Mouse (Mus musculus) layer of hippocampus, adult 8-10 months (tissue): Measurements from ENCODE around the gene Cdh16. TPM values are rescaled to one million over a fixed set of nuclear protein-coding genes. Genes with fewer than 3 reads are reported as not detected.
A peak's percentile ranks its signal among the peaks of the same experiment; 100 is the strongest.

Experiments
- DNase-seq, 2 experiments: peaks; one replicate each; pipeline ENCODE4 v3.0.0; 2022; ENCODE audit warnings: low spot score in 2 of 2
- total RNA-seq, 4 experiments: library from RNA; stranded (reverse); gene quantifications; 2 replicates each; pipeline ENCODE4 v1.2.4; 2022

Cdh16 gene
- total RNA-seq, 4 experiments from 2014 or later, result not detected

DNA sequence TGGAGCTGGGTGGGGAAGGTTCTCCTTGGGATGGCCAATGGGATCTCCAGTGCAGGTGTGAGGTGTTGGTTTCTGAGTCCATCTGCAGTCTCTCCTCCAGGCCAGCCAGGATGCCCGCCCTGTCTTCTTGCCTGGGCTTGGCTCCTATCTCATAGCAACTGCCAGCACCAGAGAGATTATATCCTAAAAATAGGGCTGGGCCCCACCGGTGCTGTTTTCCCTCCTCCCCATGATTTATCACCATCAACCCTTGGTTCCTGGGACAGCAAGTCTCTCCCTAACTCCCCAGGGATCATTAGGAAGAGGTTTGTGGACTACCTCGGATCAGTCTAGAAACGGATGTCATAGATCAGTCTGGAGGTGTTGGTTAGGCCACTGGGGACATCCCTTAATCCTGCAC is 11.1 kb downstream of the Cdh16 start:
- DNase-seq, result no peak

DNA sequence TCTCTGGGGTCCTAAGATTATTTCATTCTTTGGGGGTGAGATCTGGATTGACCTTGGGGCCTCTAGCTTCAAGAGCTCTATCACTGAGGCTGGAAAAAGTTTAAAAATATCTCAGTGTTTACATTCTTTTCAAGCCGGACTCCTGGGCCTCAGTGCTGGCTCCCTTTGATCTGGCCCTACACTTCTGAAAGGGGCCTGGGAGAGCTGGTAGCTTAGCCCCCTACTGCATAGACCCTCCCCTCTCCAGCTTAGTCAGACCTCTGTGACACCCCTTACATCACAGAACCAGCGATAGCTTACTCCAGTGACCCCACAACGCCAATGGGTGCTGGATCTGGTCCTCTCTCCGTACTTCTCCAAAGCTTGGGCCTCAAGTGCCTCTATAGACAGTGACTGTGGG is 12.6 kb downstream of the Cdh16 start:
- no peak for DNase-seq

DNA sequence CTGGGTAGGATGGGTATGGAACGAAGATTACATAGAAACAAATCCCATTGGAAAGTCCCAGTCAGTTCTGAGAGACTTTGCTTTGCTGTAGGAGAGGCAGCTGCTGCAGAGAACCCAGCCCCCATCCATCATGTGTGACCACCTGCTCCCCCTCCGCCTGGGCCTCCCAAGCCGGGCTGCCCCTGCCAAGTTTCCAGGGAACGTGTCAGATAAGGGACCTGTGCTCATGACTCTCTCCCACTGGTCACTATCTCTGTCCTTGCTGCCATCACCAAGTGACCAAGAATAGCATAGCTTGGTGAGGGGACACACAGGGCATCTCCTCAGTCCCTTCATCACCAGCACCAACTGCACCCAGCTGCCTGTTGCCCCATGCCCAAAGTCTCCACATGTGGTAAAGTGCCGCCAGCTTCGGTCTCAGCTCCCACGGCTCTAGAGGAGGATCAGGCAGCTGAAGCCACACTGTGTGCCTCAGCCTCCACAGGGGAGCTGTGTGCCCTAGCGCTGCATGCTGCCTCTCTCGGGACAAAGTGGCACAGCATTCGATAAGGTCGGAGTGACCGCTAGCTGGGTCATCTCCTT is 13.9 kb downstream of the Cdh16 start:
- DNase-seq, result no peak

DNA sequence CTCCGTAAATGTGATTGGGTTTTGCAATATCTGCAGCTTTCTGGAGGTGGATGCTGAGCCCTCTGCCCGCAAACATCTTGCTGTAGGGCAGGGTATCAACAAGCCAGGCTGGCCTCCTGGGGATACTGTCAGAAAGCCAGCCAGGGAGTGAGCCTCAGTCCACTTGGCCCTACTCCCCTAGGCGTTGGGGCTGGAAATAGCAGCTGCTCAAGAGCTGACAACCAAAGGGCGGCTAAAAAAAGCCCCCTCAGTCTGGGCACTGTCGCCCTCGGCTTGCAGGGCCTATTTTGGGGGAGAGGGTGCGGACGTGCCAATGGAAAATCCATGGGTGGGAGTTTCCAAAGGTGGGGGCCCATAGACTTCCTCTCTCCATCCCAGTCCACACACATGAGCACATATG is 15.0 kb downstream of the Cdh16 start:
- DNase-seq, result no peak

DNA sequence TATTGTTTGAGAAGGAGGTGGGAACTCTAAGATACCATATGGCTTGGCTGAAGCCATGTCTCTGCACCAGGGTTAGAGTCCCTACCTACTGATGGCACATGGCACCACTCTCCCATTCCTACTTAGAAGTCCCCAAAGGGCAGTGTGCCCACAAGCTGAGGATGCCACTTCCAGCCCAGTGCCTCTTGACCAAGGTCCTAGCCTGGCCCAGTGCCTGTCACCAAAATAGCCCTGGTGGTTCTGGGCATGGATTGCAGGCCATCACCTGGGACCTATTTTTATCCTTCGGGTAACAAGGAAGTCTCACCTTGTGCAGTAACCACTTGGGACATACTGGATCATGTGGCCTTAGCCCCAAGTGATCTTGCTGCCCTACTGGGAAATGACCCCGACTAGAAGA is 16.3 kb downstream of the Cdh16 start:
- no peak for DNase-seq

DNA sequence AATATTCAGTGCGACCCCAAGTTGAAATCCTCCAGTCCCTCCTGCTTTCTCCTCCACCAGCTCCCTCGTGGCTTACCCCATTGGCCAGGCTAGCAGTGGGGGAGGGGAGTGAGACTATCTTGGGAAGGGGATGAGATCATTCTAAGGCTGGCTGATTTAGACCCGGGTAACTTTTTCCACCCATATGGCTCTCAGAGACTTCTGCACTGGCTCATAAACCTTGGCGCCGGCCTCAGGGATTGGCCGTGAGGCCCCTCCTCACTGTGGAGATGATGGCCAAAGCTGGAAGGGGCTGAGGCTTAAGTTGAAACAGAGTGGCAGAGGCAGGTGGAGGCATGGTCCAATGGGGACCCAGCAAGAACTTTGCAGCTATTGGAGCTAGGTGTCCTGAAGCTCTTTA is 17.9 kb downstream of the Cdh16 start:
- DNase-seq, result no peak

DNA sequence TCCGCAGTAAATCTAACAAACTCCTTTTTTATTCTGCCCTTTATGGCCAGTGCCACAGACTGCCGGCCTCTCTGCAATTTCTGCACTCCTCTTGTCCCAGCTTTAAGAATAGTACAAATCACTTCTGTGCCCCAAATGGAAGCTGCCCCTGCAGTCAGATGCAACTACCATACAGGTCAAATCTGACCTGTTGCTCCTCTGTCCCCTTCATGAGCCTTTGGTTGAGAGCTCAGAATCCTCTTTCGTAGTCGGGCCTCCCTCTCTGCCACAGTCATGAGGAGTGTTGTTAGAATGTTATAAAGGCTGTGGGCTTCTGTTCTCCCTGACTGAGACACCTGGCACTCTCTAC is 21.0 kb downstream of the Cdh16 start:
- DNase-seq, result no peak

DNA sequence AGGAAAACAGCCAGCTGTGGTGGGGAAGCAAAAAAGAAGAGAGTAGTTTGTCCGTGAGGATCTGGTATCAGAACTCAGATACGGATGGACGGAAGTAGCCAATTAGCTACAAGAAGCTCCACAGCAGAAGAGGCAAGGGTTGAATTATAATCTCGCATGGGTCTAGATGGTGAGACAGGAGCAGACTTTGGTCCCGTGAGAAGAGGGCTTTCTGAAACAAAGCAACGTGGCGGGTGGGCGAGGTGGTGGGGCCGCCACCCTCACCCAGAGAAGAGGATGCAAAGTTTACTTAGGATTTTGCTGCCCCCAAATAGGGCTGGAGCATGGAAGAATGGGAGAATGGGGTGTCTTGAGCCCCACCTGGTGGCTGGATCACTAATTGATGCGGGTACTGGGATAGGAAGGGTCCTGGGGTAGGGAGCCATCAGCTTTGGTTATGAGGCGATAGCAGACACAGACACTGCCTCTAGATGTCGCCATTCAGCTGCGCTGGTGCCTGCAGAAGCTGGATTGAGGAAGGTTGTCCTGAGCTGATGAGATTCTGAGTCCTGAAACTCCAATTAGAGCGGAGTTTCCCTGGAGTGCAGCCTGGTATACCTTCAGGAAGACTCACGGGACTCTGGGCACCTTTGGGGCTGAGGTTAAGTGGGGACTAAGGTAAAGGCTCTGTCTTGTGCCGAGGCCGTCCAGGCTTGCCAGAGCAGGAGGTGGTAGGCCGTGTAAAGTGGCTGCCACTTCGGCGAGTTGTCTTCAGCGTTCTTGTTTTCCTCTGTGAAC is 21.5 kb downstream of the Cdh16 start:
- DNase-seq, result peak; percentile 79 to 86

DNA sequence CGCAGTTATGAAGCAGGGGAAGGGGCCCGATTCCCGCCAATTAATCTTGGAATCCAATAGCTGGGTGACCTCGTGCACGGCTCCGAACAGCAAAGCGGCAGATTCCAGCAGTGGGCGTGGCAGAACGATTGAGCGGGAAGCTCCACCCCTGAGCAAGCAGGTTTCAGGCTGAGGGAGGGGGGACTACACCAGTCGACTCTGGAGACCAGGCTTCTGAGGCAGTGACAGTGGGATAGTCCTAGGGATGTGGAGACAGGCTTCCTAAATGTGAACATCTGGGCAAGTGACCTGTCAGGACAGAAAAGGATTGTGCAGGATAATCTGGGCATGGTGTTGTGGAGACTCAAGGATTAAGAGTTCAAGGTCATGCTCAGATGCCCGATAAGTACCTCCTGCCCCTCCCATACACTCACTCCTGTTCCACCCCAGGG is 22.2 kb downstream of the Cdh16 start:
- no peak for DNase-seq

DNA sequence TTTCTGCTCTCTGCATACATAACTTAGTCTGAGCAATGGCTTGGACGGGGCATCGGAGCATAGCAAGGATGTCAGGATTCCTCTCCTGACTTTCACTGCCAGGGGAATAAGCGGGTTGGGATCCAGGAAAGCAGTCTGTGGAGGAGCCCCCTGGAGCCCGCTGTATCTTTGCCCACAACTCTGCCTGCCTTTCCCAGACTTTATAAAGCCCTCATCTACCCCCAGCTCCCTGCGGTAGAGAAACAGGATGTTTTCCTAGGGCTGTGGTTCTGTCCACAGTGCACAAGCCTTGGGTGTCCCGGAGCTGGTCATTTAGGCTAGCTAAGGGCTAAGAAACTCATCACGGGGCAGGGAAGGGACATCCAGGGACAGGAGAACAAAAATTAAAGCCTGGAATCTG is 22.8 kb downstream of the Cdh16 start:
- no peak for DNase-seq

DNA sequence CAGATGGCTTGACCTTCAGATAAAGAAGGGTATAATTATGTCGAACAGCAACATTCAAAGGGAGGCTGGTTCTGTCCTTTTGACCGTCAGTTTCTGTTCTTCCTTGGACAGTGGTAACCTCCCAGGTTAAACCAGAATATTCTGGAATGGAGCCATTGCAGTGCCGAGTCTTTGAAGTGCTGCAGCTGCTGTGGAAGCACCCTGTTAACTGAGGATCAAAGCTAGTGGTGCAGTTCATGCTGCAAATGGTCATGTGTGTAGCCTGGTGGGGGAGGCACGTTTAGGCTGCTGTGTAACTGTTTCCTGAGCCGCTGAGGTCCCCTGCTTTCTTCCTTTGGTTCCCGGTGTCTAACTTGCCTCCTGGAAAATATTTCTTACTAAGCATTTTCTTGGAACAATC is 25.7 kb downstream of the Cdh16 start:
- no peak for DNase-seq

DNA sequence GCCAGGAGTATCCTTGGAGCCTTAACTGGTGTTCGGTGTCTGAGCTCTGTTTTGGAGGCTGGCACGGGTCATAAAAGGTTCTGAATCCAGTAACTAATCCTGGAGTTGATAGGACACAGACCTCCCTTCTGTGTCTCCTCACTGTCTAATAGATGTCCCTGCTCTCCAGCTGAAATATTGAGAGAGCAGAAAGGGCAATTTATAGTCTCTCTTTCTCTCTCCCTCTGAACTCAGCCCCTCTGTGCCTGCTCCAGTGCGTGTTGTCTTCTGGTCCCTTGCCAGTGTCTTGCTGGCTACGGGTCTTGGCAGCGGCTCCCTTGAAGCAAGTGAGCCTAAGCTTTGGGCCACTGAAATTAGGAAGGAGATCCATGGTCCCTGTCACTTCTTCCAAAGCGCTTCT is 26.5 kb downstream of the Cdh16 start:
- DNase-seq, result no peak

DNA sequence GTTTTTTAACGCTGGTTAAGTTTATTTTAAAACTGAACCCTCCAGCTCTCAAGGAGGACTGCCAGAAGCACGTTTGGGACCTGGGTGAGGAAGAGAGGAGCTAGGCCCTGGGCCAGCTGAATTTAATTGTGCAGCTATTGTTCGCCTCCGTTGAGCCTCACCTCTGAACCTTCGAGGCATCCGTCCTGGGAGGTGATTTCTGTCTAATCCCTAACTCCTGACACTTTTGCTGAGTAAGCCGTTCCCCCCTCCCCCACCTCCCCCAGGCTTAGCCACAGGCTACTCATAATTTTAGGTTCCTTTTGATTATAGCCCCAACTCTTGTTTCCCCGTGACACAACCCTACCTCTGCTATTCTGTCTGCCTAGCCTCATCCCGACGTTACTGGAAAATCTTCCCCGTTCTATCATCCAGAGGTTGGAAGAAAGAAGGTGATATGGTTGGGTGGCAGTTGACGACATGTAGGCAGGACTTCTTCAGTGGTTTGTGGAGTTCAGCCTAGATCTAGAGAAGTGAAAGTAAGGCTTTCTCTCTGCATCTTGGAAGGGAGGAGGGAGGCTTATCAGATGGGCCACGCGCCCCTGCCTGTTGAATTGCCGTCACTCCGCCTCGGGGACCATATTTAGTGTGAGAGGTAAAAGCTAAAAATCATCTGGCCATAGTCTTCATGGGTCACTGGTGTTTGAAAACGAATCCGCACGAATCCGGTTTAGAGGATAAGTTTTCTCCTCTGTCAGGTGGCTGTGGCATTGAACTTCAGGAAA is 28.2 kb downstream of the Cdh16 start:
- DNase-seq, result no peak

DNA sequence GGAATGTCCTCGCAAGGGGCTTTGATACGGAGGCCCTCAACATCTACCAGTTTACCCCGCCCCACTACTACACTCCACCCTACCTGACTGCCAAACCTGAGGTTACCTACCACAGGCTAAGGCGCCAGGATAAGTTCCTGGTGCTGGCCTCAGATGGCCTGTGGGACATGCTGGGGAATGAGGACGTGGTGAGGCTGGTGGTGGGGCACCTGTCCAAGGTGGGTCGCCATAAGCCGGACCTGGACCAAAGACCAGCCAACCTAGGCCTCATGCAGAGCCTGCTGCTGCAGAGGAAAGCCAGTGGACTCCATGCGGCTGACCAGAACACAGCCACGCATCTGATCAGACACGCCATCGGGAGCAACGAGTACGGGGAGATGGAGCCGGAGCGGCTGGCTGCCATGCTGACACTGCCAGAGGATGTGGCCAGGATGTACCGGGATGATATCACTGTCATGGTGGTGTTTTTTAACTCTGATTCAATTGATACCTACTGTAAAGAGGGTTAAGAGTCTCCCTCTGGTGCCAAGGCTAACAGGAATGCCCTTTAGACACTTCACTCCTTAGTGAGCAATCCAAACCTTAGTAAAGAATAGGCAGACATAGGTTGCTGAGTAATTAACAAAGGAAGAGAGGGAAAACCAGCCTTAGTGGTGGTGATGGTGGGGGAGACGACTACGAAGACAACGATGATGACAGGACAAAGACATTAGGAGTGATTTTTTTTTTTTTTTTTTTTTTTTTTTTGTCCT is 29.4 kb downstream of the Cdh16 start:
- DNase-seq, result no peak

DNA sequence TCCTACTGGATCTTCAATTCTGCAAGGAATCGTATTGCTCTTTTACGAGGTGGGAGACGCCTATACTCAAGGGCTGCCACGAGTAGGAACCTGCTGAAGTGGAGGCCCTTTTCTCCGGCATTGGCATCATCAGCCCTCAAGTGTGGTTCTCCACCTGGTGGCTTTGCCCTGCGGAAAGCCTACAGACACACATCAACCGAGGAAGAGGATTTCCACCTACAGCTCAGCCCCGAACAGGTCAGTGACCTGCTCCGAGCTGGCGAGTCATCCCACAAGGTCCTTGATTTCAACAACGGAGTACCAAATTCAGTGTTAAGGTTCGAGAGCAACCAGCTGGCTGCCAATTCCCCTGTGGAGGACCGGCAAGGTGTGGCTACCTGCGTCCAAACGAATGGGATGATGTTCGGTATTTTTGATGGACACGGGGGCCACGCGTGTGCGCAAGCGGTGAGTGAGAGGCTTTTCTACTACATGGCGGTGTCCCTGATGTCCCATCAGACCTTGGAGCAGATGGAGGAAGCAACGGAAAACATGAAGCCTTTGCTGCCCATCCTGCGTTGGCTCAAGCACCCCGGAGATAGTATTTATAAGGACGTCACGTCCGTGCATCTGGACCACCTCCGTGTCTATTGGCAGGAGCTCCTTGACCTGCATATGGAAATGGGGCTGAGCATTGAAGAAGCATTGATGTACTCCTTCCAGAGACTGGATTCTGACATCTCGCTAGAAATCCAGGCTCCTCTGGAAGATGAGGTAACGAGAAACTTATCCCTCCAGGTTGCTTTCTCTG is 30.5 kb downstream of the Cdh16 start:
- no peak for DNase-seq

DNA sequence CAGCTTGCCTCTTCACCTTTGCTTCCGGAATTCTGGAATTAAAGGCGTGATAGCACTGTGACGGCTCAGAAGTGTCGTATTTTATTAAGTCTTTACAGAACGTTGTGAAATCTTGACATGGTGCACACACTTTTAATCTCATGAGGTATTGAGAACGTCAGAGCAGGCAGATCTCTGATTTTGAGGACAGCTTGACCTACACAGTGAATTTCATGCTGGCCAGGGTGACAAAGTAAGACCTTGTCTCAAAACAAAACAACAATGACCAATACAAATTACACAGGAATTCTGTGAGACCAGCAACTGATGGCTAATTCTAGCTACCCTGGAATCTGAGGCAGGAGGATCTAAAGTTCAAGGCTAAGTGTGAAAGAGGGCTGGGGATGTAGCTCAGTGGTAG is 31.6 kb downstream of the Cdh16 start:
- no peak for DNase-seq

DNA sequence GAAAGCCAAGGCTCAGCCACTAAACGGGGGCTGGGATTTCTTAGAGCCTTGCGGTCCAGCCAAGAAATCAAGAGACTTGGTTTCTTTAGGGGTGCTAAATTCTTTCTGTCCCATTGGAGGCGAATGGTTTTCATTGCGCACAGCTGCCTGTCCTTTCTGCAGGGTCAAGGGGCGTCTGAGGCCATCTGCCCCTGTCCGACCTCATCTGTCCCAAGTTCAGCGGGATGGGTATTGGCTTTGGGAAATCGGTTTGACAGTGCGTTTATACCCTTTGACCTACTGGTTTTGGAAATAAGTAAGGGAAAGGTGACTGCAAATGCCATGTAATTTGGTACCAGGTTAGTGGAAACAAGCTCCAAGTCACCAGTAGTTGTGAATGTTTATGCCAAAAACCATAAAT is 32.3 kb downstream of the Cdh16 start:
- no peak for DNase-seq

DNA sequence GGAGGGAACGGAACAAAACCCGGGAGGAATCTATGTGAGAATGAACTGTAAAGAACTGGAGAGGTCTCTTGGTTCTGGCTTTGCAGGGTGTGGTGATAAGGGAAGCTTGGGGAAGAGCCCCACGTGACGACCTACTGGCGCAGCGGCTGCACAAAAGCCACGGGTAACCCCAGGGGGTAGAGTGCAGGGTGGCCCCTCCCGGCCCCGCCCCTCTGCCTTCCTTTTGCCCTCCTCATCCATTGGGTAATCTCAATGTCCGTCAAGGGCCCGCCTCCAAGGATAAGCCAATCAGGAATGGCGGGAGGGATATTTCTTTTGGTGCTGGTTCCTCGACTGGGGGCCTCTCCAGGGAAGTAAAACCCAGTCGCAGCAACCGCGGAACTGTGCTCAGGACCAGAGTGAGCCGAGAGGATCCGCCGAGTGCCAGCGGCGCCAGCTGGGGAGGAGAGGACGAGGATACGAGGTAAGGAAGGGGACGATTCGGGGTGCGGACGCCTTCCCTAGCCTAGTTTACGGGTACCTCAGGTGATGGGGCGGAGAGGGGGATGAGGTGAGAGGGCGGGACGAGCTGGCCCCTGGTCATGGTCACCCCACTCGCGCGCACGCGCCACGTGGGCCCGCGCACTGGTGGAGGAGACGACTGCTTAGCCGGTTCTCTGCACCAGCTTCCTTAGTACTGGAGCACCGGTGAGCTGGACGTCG is 32.9 kb downstream of the Cdh16 start, which contains the start of gene Pdp2:
Gene Pdp2, plus strand, starts transcription at position 319 of the 702 bp plus-strand sequence.
- DNase-seq, result peak; percentile 90 to 93

DNA sequence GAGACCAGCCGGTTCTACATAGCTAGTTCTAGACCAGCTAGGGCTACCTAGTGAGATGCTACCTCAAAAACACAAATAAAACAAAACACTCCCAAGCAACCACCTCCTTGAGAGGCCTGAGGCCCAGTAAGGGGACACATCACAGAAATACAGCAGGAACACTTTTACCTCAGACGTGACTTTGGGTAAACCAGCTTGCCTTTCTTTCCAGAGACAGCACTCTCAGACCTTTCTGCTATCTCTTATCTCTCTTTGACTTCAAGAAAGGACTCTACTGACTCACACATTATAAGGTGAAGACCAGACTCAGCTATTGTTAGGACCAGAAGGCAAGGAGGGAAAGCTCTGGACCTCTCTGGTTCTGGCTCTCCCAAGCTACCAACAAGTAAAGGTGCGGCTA is 33.9 kb downstream of the Cdh16 start:
- DNase-seq, result no peak

DNA sequence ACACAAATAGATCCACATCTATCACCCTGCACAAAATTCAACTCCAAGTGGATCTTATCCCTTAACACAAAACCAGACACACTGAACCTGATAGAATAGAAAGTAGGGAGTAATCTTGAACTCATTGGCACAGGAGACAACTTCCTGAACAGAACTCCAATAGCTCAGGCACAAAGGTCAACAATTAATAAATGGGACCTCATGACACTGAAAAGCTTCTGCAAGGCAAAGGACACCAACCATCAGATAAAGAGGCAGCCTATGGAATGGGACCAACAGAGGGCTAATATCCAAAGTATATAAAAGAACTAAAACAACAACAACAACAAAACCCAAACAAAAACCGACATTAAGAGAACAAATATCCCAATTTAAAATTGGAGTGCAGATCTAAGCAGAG is 39.7 kb downstream of the Cdh16 start:
- no peak for DNase-seq
